Comparison of ENCODE assay signal across 8 mouse cellular contexts in genomic region chr2:33077252-33077651, GRCm38 (mm10). TPM values are rescaled to one million over a fixed set of nuclear protein-coding genes. Genes with fewer than 3 reads are reported as not detected.
DNase-seq lines count a peak whose midpoint lies in the region; ATAC-seq and TF ChIP-seq lines count a peak whose summit lies in the region.
"Had no signal": no experiment of that assay in that cellular context is flagged by ENCODE, and none has a peak within 500 bp of the region (broad histone marks: within the 10 kb centered on the region; RNA-seq: fewer than 3 reads in every experiment).

No protein-coding gene starts in this region.

- peak; percentile 79 for TF ChIP-seq CTCF in layer of hippocampus, adult 2 months (conservative IDR thresholded peaks at IDR 0.05)
- TF ChIP-seq CTCF in liver, embryonic 14.5 days (IDR thresholded peaks at IDR 0.05; ENCODE audit: low read depth) = peak; percentile 50

- H3K4me3 ChIP-seq in layer of hippocampus, adult 2 months = no peak overlapping the region
- no peak overlapping the region for H3K4me3 ChIP-seq in ES-E14 (ENCODE audit: insufficient read depth in 1 of 2, low read depth in 1 of 2, low read length in 2 of 2, poor library complexity in 1 of 2, severe bottlenecking in 1 of 2)
- no peak overlapping the region for H3K4me3 ChIP-seq in liver, embryonic 14.5 days (ENCODE audit: insufficient read depth in 1 of 2, low read depth in 2 of 2, low read length in 2 of 2)
- H3K4me3 ChIP-seq: neural tube, embryonic 12.5 days had no signal

- H3K9me3 ChIP-seq in ES-E14 (ENCODE audit: control insufficient read depth, insufficient read depth, low read depth, low read length) = no peaks in the 10 kb centered on the region
- no peaks in the 10 kb centered on the region for H3K9me3 ChIP-seq in liver, embryonic 14.5 days (ENCODE audit: control insufficient read depth, low read length)
- H3K9me3 ChIP-seq: neural tube, embryonic 12.5 days had no signal

- no peak overlapping the region for H3K9ac ChIP-seq in ES-E14 (ENCODE audit: insufficient read depth, low read depth, low read length, poor library complexity, severe bottlenecking)
- H3K9ac ChIP-seq in liver, embryonic 14.5 days (replicated peaks) = no peak overlapping the region
- H3K9ac ChIP-seq: neural tube, embryonic 12.5 days had no signal

- no peaks in the 10 kb centered on the region for H3K27me3 ChIP-seq in liver, embryonic 14.5 days (ENCODE audit: control insufficient read depth, insufficient read depth, low read length)
- H3K27me3 ChIP-seq: neural tube, embryonic 12.5 days had no signal

- no peak overlapping the region for H3K27ac ChIP-seq in layer of hippocampus, adult 2 months
- no peak overlapping the region for H3K27ac ChIP-seq in ES-E14 (ENCODE audit: insufficient read depth, low read depth, low read length, poor library complexity, severe bottlenecking)
- no peak overlapping the region for H3K27ac ChIP-seq in liver, embryonic 14.5 days
- H3K27ac ChIP-seq: neural tube, embryonic 12.5 days had no signal

- no peak overlapping the region for H3K4me2 ChIP-seq in liver, embryonic 14.5 days (ENCODE audit: low read depth)
- H3K4me2 ChIP-seq: neural tube, embryonic 12.5 days had no signal

- H3K36me3 ChIP-seq in ES-E14 (ENCODE audit: control insufficient read depth, insufficient read depth, low read length, poor library complexity, severe bottlenecking) = peaks cover 2% of the 10 kb centered on the region; the same call in 1 of the 2 replicates
- no peaks in the 10 kb centered on the region for H3K36me3 ChIP-seq in liver, embryonic 14.5 days (replicated peaks; ENCODE audit: control insufficient read depth, insufficient read depth, low read depth)
- H3K36me3 ChIP-seq: neural tube, embryonic 12.5 days had no signal

- WGBS in liver, embryonic 14.5 days (ENCODE audit: insufficient replicate concordance) = 24% methylated on average over 3 of the region's 3 CpGs

- no peak for ATAC-seq in liver, embryonic 14.5 days (ENCODE audit: insufficient read depth)
- ATAC-seq in megakaryocyte, adult 5-6 weeks (ENCODE audit: poor library complexity, severe bottlenecking) = no peak

- in situ Hi-C loops in ES-E14 (cut with MboI; ENCODE audit: low sequenced_read_pairs in 2 of 2, unreplicated experiment in 2 of 2) = no loop called here

- TF ChIP-seq EP300 in liver, embryonic 14.5 days (IDR thresholded peaks at IDR 0.05; ENCODE audit: low read depth) = no peak

- 0 out of 4 replicates have a peak, but pooled peaks cover 0 to 3% of the 10 kb centered on the region in 2 experiments for H3K4me1 ChIP-seq in ES-E14 (ENCODE audit: control insufficient read depth in 2 of 2, insufficient read depth in 2 of 2, low read length in 2 of 2, poor library complexity in 1 of 2)
- H3K4me1 ChIP-seq in liver, embryonic 14.5 days (replicated peaks; ENCODE audit: control insufficient read depth in 2 of 2, insufficient read depth in 2 of 2, low read length in 1 of 2) = peaks cover 0 to 2% of the 10 kb centered on the region in 2 experiments; a peak in 2 of 4 replicates
- H3K4me1 ChIP-seq: neural tube, embryonic 12.5 days had no signal

- peak in 1 of 2 experiments; percentile 53 for DNase-seq in layer of hippocampus, adult 2 months (ENCODE audit: low spot score in 2 of 2)
- no peak for DNase-seq in layer of hippocampus, postnatal 36 days
- DNase-seq in ES-E14 (ENCODE audit: low read depth, low spot score) = peak; percentile 44
- peak; percentile 65 for DNase-seq in brain, adult 2 months (ENCODE audit: low read depth, low spot score)
- no peak for DNase-seq in liver, embryonic 14.5 days (ENCODE audit: low read depth in 3 of 3, low spot score in 3 of 3)
- DNase-seq in frontal cortex, postnatal 25 days (ENCODE audit: low spot score in 2 of 2) = no peak

TF ChIP-seq in ES-E14, 5 proteins besides CTCF, POLR2A, EP300 and RAD21:
- TF ChIP-seq MAFK (IDR thresholded peaks at IDR 0.05; ENCODE audit: insufficient read depth, low read depth, low read length) (no peak), ZC3H11A (IDR thresholded peaks at IDR 0.05; ENCODE audit: borderline replicate concordance, low read depth, low read length) (0 out of 2 replicates have a peak, but pooled peaks have one; percentile 36)

RNA-seq across cellular contexts. Expression of gene Garnl3, which starts 54.2 kb away (rescaled TPM):
- total RNA-seq in layer of hippocampus, adult 2 months (2021) = 10 to 100 TPM; 31.7 to 35.2 TPM
- 10 to 100 TPM; 30.9 to 39.9 TPM for total RNA-seq in layer of hippocampus, postnatal 36 days (2021)
- 8.5 and 17.7 TPM in 2 replicates for total RNA-seq in ES-E14 (2012; rRNA removed)
- 0.34 and 0.56 TPM in 2 replicates for polyA plus RNA-seq in liver, embryonic 14.5 days (2012; rRNA removed)
- polyA plus RNA-seq in liver, embryonic 14.5 days (2014; fragmentation: Nextera tagmentation; extraction: Ambion mirVana) = 0.53 and 1.3 TPM in 2 replicates
- 0.20 and 0.82 TPM in 2 replicates for total RNA-seq in megakaryocyte, adult 5-6 weeks (2015)
- 2.7 and 5.7 TPM in 2 replicates for total RNA-seq in megakaryocyte, adult 5-6 weeks (2017)

Comparison
In these comparisons a context has a peak if more than half of its experiments do, and no peak if none do; other contexts are left out.
1. DNase-seq: peak in ES-E14 (single experiment) and brain, adult 2 months (single experiment); none in layer of hippocampus, postnatal 36 days (0 of 2), liver, embryonic 14.5 days (0 of 3) and frontal cortex, postnatal 25 days (0 of 2).